Mouse (Mus musculus) spleen, adult 2 months (tissue): ENCODE measurements around the gene Psmc6.

Experiments used
- CTCF ChIP-seq: fragments of 200-500 bp; IDR thresholded peaks from 2 replicates; pipeline ENCODE4 v1.5.1; 2011; ENCODE audit warnings: mild to moderate bottlenecking, inconsistent platforms; ENCODE audit not compliant: insufficient read depth, insufficient read length, insufficient replicate concordance; ENCODE audit errors: extremely low read depth
- POLR2A ChIP-seq: fragments of 200-500 bp; IDR thresholded peaks from 2 replicates; pipeline ENCODE4 v1.6.1; 2011; ENCODE audit warnings: low read depth, low read length, inconsistent platforms

DNA sequence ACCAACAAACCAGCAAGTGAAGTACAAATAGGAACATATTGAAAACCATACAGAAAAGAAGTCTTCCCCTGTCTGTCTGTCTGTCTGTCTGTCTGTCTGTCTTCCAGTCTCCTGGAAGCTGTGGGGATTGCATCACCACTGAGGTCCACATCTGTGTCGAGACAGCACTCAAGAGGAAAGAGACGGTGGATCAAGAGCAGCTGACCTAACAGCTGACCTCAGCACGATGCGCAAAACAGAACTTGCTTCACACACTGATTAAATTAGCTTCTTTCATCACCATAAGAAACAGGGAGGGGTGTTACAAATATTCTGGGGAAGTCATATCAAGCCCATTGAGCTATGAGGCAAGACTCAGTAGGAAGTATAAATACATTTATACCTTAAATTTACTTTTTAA is 38.0 kb upstream of the Psmc6 start:
- no peak for TF ChIP-seq CTCF
- TF ChIP-seq POLR2A, result no peak
